Mouse (Mus musculus) brain, adult 2 months (tissue): ENCODE data around the gene Ccr7.
A peak's percentile ranks its signal among the peaks of the same experiment; 100 is the strongest.

Experiments used
- DNase-seq: peaks from one replicate; pipeline ENCODE4 v3.0.0; 2011; ENCODE audit warnings: low read depth, low spot score

Ccr7 gene

GRCm38 (mm10) chr11:99153767-99154753 lies 817 bp downstream of the Ccr7 start:
- no peak for DNase-seq

GRCm38 (mm10) chr11:99152323-99153144 lies 2.3 kb downstream of the Ccr7 start:
- no peak for DNase-seq

DNA sequence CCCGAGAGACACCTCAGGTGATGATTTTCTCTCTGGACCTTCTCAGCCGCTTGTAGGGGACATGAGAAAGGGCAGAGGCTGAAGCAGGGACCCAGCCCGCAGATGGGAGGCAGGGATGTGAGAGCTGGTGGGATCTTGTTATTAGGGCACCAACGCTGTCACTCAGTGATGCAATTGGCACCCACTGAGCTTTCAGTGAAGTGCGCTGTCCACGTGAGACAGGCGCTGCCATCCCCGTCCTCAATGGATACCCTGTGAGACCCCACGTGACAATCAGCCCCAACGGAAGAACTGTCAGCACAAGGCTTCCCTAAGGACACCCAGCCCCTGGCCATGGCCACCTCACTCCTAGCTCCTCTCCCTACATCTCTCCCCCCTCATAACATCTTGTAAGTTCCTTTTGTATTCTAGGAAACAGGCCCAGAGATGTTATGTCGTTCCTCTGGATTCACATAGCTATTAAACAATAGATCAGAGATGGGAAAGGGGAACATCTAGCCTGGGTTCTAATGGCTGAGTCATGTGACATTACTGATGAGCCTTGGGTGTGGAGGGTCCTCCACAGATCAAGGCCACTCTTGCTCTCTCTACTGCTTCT lies 3.4 kb downstream of the Ccr7 start:
- no peak for DNase-seq

- no peak for DNase-seq
Observed at GRCm38 (mm10) chr11:99150889-99151288, 4.0 kb downstream of the Ccr7 start.

GRCm38 (mm10) chr11:99149898-99150757 lies 4.7 kb downstream of the Ccr7 start:
- DNase-seq = peak; percentile 79

- DNase-seq = peak; percentile 63
Observed at GRCm38 (mm10) chr11:99148896-99149703, 5.8 kb downstream of the Ccr7 start.

GRCm38 (mm10) chr11:99148400-99148799 lies 6.5 kb downstream of the Ccr7 start:
- DNase-seq = no peak

GRCm38 (mm10) chr11:99147920-99148289 lies 7.0 kb downstream of the Ccr7 start:
- no peak for DNase-seq

- DNase-seq = peak; percentile 90
Observed at GRCm38 (mm10) chr11:99147041-99147919, 7.6 kb downstream of the Ccr7 start.

- no peak for DNase-seq
Observed at GRCm38 (mm10) chr11:99146558-99146957, 8.3 kb downstream of the Ccr7 start.

- DNase-seq = no peak
Observed at GRCm38 (mm10) chr11:99145765-99146164, 9.1 kb downstream of the Ccr7 start.

GRCm38 (mm10) chr11:99144940-99145339 lies 9.9 kb downstream of the Ccr7 start:
- no peak for DNase-seq

DNA sequence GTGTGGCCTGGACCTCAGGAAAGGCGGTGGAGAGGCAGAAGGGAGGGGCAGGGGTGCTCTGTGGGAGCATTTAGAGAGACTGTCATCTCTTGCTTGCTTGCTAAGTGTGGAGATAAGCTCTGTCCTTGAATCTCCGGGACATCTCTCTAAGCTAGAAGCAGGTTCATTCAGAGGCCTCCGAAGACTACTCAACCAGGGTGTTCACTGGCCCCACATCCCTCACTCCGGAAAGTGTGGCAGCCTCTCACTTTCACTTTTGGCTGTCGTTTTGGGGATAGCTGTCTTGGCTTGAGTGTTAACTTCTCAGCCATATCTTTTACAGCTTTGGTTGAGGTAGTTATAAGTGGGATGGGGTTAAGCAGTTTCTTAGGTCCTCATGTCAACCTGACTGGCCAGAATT lies 10.4 kb downstream of the Ccr7 start:
- DNase-seq = no peak

DNA sequence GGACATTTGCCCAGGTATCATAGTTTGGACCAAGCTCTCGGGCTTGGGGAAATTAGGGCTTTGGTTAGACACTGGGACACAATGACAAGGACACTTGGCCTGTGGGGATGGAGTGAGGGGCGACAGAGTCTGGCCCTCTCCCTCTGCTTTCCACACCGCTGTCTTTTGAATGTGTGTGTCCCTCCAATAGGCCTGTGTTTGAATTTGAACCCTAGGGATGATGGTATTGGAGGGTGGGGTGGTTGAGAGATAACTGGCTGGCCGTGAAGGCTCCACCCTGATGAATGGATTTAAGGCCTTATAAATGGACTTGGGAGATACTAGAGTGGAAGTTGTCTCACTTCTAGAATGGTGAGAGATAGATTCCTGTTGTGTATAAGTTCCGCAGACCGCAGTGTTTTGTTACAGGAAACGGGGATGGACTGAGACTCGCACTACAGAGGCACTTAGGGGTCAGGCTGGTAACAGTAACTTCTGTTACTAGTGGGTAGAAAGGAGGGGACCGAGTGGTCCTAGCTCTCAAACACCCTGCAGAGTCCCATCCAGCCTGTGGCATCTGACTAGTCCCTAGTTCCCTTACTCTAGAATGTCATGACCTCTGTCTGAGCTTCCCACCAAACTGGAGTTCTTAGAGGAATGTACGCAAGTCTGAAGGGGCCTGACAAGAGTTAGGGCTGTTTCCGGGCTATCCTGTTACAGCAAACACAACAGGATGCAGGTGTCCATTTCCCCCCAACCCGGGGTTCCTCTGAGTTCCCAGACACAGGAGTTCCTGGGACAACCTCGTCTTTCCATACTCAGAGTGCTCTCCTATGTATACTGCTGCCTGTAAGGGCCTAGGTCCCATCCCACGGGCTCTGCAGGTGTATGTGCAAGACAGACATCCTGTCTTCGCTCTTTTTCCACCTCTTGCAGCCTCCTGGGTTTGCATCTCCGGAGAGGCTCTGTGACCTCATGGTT lies 11.5 kb downstream of the Ccr7 start:
- DNase-seq = no peak

- peak; percentile 28 for DNase-seq
Observed at GRCm38 (mm10) chr11:99142493-99143095, 12.3 kb downstream of the Ccr7 start.

GRCm38 (mm10) chr11:99142046-99142445 lies 12.8 kb downstream of the Ccr7 start:
- no peak for DNase-seq

- peak; percentile 41 for DNase-seq
Observed at GRCm38 (mm10) chr11:99141600-99141999, 13.3 kb downstream of the Ccr7 start.

DNA sequence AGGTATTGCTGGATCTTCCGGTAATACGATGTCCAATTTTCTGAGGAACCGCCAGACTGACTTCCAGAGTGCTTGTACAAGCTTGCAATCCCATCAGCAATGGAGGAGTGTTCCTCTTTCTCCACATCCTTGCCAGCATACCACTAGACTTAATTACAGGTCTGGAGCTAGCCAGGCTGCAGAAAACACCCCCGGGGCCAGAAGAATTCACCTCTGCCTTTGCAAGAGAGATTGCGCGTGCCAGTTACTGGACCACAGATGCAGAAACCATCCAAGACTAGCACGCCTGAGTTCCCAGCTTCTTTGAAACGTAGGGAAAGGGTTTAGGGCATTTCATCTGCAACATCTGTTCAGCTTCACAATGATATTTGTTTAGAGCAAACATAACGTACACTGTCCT lies 15.9 kb downstream of the Ccr7 start:
- DNase-seq = no peak
